Mouse (Mus musculus) heart, adult 2 months (tissue): ENCODE measurements at regions not wholly inside any gene's neighbourhood (a gene's known extent, or its start where the extent isn't known, plus 50 kb on each side); places are given as distances from the start of the nearest gene placed in this dataset.

Source experiments
- CTCF ChIP-seq: fragments of 200-600 bp; IDR thresholded peaks from 2 replicates; pipeline ENCODE4 v1.8.1; 2022; ENCODE audit warnings: antibody characterized with exemption, mild to moderate bottlenecking, moderate library complexity
- POLR2A ChIP-seq: fragments of 200-500 bp; IDR thresholded peaks from 2 replicates; pipeline ENCODE4 v1.6.1; 2011; ENCODE audit warnings: mild to moderate bottlenecking, low read depth, low read length, control low read depth; ENCODE audit not compliant: insufficient read depth

DNA sequence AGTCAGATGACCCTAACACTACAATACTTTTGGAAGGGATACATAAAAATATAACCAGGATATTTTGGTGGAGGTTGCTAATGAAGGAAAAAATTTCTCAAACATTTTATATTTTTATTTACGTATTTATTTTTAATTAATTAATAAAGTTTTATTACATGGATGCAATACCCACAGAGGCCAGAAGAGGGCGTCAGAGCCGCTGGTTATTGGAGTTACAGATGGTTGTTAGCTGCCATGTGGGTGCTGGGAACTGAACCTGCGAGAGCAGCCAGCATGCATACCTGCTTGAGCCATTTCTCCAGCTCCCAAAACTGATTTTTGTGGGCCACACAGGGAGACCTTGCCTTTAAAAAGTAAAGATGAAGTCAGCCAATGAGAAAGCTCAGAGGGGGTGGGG is 74.6 kb upstream of the Slc45a1 start:
- TF ChIP-seq CTCF (peak; percentile 51), POLR2A (no peak)
